ENCODE assay signal across 13 mouse cellular contexts in the genomic region with DNA sequence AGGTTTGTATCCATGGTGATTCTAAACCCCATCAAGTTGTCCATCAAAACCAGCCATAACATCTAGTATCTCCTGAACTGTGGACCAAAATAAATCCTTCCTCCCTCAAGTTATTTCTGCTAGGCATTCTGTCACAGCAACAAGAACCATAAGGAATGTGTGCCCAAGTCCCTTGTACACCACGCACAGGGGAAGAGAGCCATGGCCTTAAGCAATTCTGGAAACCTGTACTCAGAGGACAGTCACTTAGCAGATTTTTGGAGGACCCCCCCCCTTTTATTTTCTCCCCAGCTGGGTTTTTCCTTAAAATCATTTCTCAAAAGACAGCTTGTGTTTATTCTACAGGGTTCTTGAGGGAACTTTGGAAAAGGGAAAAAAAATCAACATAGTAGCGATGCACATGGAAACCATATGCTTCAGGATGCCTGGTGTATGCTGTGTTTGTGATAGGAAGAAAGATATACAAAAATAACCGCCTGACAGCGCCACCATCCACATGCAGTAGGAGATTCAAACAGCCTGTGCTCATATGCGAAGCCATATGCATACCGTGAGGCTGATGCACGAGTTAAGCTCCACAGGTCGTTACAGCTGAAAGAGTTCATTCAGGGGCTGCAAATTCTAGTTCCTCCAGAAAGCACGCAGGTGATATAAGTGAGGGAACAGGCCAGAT.
DNase-seq lines count a peak whose midpoint lies in the region.
"Had no signal": no experiment of that assay in that cellular context is flagged by ENCODE, and none has a peak within 500 bp of the region (broad histone marks: within the 10 kb centered on the region; RNA-seq: fewer than 3 reads in every experiment).

No protein-coding gene starts in this region.

- intact Hi-C loops in left cerebral cortex, postnatal 10 days (cut with DNase I) = no loop called here

- DNase-seq in left cerebral cortex, postnatal 10 days (ENCODE audit: extremely low spot score in 1 of 2, low spot score in 2 of 2) = peak; percentile 21 to 51
- DNase-seq in left cerebral cortex, adult 11 months (ENCODE audit: low spot score) = no peak
- DNase-seq in brain, embryonic 18.5 days (ENCODE audit: low read depth, low spot score) = peak; percentile 34
- DNase-seq in frontal cortex, postnatal 10 days (ENCODE audit: low spot score in 2 of 2) = peak; percentile 21 to 42
- DNase-seq in right cerebral cortex, postnatal 14 days = peak; percentile 15
- DNase-seq in spleen, postnatal 36 days (ENCODE audit: low spot score in 2 of 2) = no peak
- DNase-seq in ovary, adult 18-20 months (ENCODE audit: low spot score) = no peak
- DNase-seq: adrenal gland, postnatal 10 days; cerebellum, postnatal 25 days; heart, postnatal 4 days; kidney, adult 18-20 months; kidney, postnatal 14 days; thymus, adult 2 months had no signal

Comparison
In these comparisons a context has a peak if more than half of its experiments do, and no peak if none do; other contexts are left out.
1. DNase-seq: peak in left cerebral cortex, postnatal 10 days (2 of 2), brain, embryonic 18.5 days (single experiment), frontal cortex, postnatal 10 days (2 of 2) and right cerebral cortex, postnatal 14 days (single experiment); none in left cerebral cortex, adult 11 months (single experiment), spleen, postnatal 36 days (0 of 2) and ovary, adult 18-20 months (single experiment).